Mouse (Mus musculus) stomach, adult 2 months (tissue): ENCODE data around the gene Angptl2. TPM values are rescaled to one million over a fixed set of nuclear protein-coding genes. Genes with fewer than 3 reads are reported as not detected.

Experiments
- polyA plus RNA-seq: library from polyadenylated mRNA; depleted of rRNA; stranded (reverse); fragments of >200 nt; gene quantifications from 2 replicates; pipeline ENCODE4 v1.2.3, GENCODE M21; 2012; rRNA removed

Gene Angptl2
- 15.9 and 21.6 TPM in 2 replicates for polyA plus RNA-seq

GRCm38 (mm10) chr2:33215700-33216509, at the start of gene Angptl2:
TSS of gene Angptl2 (plus strand) at chr2:33216069.

Other genes starting within 250 kb of the Angptl2 start
- gene Slc2a8, start 234.0 kb upstream of the Angptl2 start, polyA plus RNA-seq: 90.7 and 198 TPM in 2 replicates
- gene Garnl3, start 84.4 kb upstream of the Angptl2 start, polyA plus RNA-seq: 2.4 and 3.5 TPM in 2 replicates
- 1.3 and 2.2 TPM in 2 replicates for gene Ralgps1, start 155.4 kb downstream of the Angptl2 start, polyA plus RNA-seq
- gene Zbtb34, start 215.3 kb downstream of the Angptl2 start, polyA plus RNA-seq: 2.5 and 2.8 TPM in 2 replicates